Mouse (Mus musculus): Measurements from ENCODE around the gene Lrr1. TPM values are rescaled to one million over a fixed set of nuclear protein-coding genes. Genes with fewer than 3 reads are reported as not detected.
A peak's percentile ranks its signal among the peaks of the same experiment; 100 is the strongest.

The Lrr1 gene
- 9.1 and 9.2 TPM in 2 replicates for total RNA-seq (2012; rRNA removed)
- 33.6 and 35.0 TPM in 2 replicates for total RNA-seq (2014; rRNA removed)
- 23.8 and 24.6 TPM in 2 replicates for polyA plus RNA-seq (2012; ENCODE audit: insufficient read length, low read depth)

DNA sequence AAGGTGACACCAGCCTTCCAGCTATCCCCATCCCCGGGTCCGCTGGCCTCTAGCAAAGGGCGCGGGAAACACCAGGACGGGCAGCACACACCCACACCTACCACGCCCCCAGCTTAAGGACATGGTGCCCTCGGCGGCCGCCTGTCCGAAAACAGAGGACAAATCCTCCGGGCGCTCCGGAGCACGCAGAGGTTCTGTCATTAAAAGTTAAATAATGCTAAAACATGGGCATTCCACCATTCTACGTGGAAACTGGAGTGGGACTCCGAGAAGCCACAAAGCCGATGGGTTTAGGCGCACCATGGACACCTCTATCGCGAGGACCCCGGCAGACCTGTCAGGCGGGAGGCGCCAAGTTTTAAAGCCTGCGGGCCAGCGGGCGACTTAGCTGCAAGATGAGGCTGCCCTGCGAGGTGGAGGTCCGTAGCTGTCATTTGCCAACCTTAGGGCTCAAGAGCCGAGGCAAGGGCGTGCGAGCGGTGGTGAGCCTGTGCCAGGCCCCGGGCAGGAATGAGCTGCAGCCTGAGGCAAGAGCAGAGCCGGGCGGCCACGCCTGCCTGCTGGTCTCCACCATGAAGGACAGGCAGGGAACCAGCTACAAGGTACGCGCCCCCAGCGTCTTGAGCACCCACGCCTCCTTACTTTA is at the start of gene Lrr1:
Lrr1 (plus strand) TSS at position 354 of the 646 bp plus-strand sequence.
- H3K27ac ChIP-seq (ENCODE audit: insufficient read depth, low read depth): no peak within 1 kb of the TSS
- peak within 1 kb of the TSS; percentile 90 for H3K9ac ChIP-seq (ENCODE audit: insufficient read depth, low read depth)
- H3K9me3 ChIP-seq (replicated peaks; ENCODE audit: low read length): no peaks in the 10 kb centered on the region
- H3K4me3 ChIP-seq (replicated peaks in 1 of 3; ENCODE audit: low read depth in 2 of 3, low read length in 2 of 3, poor library complexity in 1 of 3): peak within 1 kb of the TSS; percentile 73 to 94 (median 88)
- H3K36me3 ChIP-seq (replicated peaks in 1 of 2; ENCODE audit: control insufficient read depth in 1 of 2, insufficient read depth in 1 of 2, low read length in 1 of 2): peaks cover 3 to 15% of the 10 kb centered on the region in 2 experiments
- peaks cover 3 to 20% of the 10 kb centered on the region in 2 experiments for H3K4me1 ChIP-seq (ENCODE audit: control insufficient read depth in 1 of 2, insufficient read depth in 2 of 2)
- DNase-seq (ENCODE audit: extremely low read depth): peak; percentile 73
- in situ Hi-C loops (cut with MboI; ENCODE audit: low pct_ligation_motif_present, low pct_unique_long_range_greater_than_20kb, low sequenced_read_pairs): no loop called here
- TF ChIP-seq SIN3A (IDR thresholded peaks at IDR 0.05; ENCODE audit: low read length) (peak; percentile 94), MXI1 (IDR thresholded peaks at IDR 0.05; ENCODE audit: low read depth, low read length) (peak; percentile 73), JUND (conservative IDR thresholded peaks at IDR 0.05; ENCODE audit: low read depth, low read length) (no peak), RAD21 (IDR thresholded peaks at IDR 0.05; ENCODE audit: low read depth, low read length) (no peak), ELF1 (IDR thresholded peaks at IDR 0.05; ENCODE audit: low read depth, low read length) (no peak), MEF2A (IDR thresholded peaks at IDR 0.05; ENCODE audit: borderline replicate concordance, low read depth, low read length) (no peak; the same call in 1 of the 2 replicates), EP300 (IDR thresholded peaks at IDR 0.05; ENCODE audit: low read length) (no peak), CHD1 (IDR thresholded peaks at IDR 0.05; ENCODE audit: low read depth, low read length) (no peak), CHD2 (IDR thresholded peaks at IDR 0.05; ENCODE audit: low read length) (no peak), MAZ (IDR thresholded peaks at IDR 0.05; ENCODE audit: low read depth, low read length) (no peak), MAFK (IDR thresholded peaks at IDR 0.05; ENCODE audit: insufficient replicate concordance, low read length) (no peak), UBTF (IDR thresholded peaks at IDR 0.05; ENCODE audit: low read depth, low read length) (no peak), SMC3 (IDR thresholded peaks at IDR 0.05; ENCODE audit: low read depth, low read length) (no peak), TCF12 (IDR thresholded peaks at IDR 0.05; ENCODE audit: low read depth, low read length) (no peak; the same call in 1 of the 2 replicates), GABPA (IDR thresholded peaks at IDR 0.05; ENCODE audit: insufficient replicate concordance, low read depth, low read length) (no peak), HCFC1 (IDR thresholded peaks at IDR 0.05; ENCODE audit: low read depth, low read length) (peak; percentile 79), TBP (conservative IDR thresholded peaks at IDR 0.05; ENCODE audit: low read depth, low read length) (peak; percentile 75; the same call in 1 of the 2 replicates), POLR2AphosphoS2 (IDR thresholded peaks at IDR 0.05; ENCODE audit: low read depth, low read length) (no peak), ZC3H11A (IDR thresholded peaks at IDR 0.05; ENCODE audit: low read depth, low read length) (no peak), RCOR1 (conservative IDR thresholded peaks at IDR 0.05; ENCODE audit: low read depth, low read length) (no peak), MYC (IDR thresholded peaks at IDR 0.05; ENCODE audit: low read depth, low read length) (no peak), JUN (IDR thresholded peaks at IDR 0.05; ENCODE audit: insufficient read depth, low read depth, low read length) (no peak), BHLHE40 (IDR thresholded peaks at IDR 0.05; ENCODE audit: low read depth, low read length) (no peak), E2F4 (IDR thresholded peaks at IDR 0.05; ENCODE audit: insufficient replicate concordance, low read depth, low read length) (peak; percentile 81; the same call in 1 of the 2 replicates), NRF1 (IDR thresholded peaks at IDR 0.05; ENCODE audit: low read depth, low read length) (no peak), IRF4 (IDR thresholded peaks at IDR 0.05; ENCODE audit: low read depth, low read length) (no peak), ZKSCAN1 (IDR thresholded peaks at IDR 0.05; ENCODE audit: borderline replicate concordance, low read depth, low read length) (no peak), ZMIZ1 (IDR thresholded peaks at IDR 0.05; ENCODE audit: low read depth, low read length) (no peak), USF2 (conservative IDR thresholded peaks at IDR 0.05; ENCODE audit: low read depth, low read length) (no peak), USF1 (IDR thresholded peaks at IDR 0.05; ENCODE audit: low read depth, low read length) (no peak), PAX5 (IDR thresholded peaks at IDR 0.05; ENCODE audit: low read length) (no peak), NELFE (IDR thresholded peaks at IDR 0.05; ENCODE audit: low read depth, low read length) (peak; percentile 27; the same call in 1 of the 2 replicates), POLR2A (IDR thresholded peaks at IDR 0.05; ENCODE audit: low read depth, low read length) (peak; percentile 87), ZNF384 (IDR thresholded peaks at IDR 0.05; ENCODE audit: low read depth, low read length) (no peak), ETS1 (conservative IDR thresholded peaks at IDR 0.05; ENCODE audit: low read depth, low read length) (no peak), MAX (IDR thresholded peaks at IDR 0.05; ENCODE audit: low read length) (peak; percentile 100), CTCF (conservative IDR thresholded peaks at IDR 0.05 in 1 of 2, IDR thresholded peaks at IDR 0.05 in 1 of 2; ENCODE audit: low read depth in 2 of 2, low read length in 2 of 2) (peak in 1 of 2 experiments; percentile 18; a peak in 1 of 4 replicates), KAT2A (IDR thresholded peaks at IDR 0.05; ENCODE audit: insufficient replicate concordance, low read length) (peak; percentile 49; the same call in 1 of the 2 replicates)
- peak within 1 kb of the TSS; percentile 79 for H3K4me2 ChIP-seq (ENCODE audit: insufficient read depth, low read depth, poor library complexity, severe bottlenecking)
- dilution Hi-C loops (cut with MboI; ENCODE audit: extremely low pct_ligation_motif_present, extremely low pct_unique_long_range_greater_than_20kb, low sequenced_read_pairs): no loop called here
- H3K27me3 ChIP-seq (replicated peaks): peaks cover 2% of the 10 kb centered on the region
- peaks cover 18% of the 10 kb centered on the region for H3K79me2 ChIP-seq (replicated peaks; ENCODE audit: control insufficient read depth, extremely low read depth, insufficient read depth, poor library complexity, severe bottlenecking)

Data from CH12.LX (cell line).